Mouse (Mus musculus) G1E-ER4 (cell line): ENCODE measurements around the gene Cass4. TPM values are rescaled to one million over a fixed set of nuclear protein-coding genes. Genes with fewer than 3 reads are reported as not detected.

Source experiments
- GATA1 ChIP-seq: IDR thresholded peaks from one replicate; pipeline ENCODE4 v1.8.0; 2012; ENCODE audit warnings: low read length, inconsistent platforms
- polyA plus RNA-seq: library from polyadenylated mRNA; stranded (reverse); fragments of >175 nt; gene quantifications from 2 replicates; pipeline ENCODE4 v1.2.3, GENCODE M21; 2012

Gene Cass4
- polyA plus RNA-seq, 1 experiment, result not detected

DNA sequence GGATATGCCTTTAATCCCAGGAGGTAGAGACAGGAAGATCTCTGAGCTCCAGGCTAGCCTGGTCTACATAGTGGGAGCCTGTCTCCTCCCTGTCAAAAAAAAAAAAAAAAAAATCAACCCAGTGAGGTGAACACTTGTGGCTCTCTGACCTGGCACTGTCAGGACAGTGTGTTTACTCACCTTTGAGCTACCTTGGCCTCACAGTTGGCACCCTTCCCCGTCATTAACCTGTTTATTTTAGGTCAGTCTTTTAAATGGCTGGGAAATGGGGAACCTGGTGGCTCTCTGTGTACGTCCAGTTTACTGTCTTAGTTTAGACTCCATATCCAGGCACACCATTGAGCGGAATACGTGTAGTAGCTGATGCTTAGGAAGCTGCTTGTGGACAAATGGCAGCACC, 58.4 kb downstream of the Cass4 start:
- no peak for TF ChIP-seq GATA1

DNA sequence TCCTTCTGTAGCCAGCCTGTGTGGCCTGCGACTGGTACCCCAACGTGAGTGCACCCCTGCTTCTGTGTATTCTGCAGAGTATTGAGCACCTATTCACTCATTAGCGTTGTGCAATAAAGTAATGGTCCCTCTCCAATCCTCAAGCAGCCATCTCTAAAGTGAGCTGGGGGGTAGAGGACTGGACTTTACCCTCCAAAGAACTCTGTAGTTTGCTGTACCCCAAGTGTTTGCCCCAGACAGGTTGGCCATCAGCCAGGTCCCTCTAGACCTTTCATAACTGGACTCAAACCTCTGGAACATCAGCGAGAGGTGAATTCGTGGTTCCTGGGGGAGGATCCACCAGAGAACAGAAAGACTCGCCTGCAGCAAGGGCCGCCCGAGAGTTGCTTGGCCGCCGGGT, 58.9 kb downstream of the Cass4 start:
- no peak for TF ChIP-seq GATA1

DNA sequence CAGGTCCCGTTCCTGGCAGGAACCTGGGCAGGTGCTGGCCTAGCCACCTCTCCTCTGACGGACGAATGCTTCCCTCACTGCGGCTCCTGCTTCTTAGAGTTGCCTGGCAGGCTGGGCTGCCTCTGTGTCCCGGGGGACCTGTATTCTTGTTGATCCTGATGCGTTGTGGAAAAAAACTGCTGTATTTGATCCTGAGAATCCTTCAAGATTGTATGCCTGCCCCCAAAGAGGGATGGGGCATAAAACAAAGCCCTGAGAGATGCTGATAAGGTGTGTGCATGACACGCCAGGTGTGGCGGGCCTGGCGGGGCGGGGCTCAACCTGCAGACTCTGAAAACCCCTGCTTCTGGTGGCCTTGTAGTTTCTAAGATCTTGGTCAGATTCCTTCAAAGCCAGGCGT, 64.9 kb downstream of the Cass4 start, which contains the start of gene Gcnt7:
TSS of gene Gcnt7 (minus strand) at position 101 of the 400 bp plus-strand sequence.
- TF ChIP-seq GATA1, result no peak

DNA sequence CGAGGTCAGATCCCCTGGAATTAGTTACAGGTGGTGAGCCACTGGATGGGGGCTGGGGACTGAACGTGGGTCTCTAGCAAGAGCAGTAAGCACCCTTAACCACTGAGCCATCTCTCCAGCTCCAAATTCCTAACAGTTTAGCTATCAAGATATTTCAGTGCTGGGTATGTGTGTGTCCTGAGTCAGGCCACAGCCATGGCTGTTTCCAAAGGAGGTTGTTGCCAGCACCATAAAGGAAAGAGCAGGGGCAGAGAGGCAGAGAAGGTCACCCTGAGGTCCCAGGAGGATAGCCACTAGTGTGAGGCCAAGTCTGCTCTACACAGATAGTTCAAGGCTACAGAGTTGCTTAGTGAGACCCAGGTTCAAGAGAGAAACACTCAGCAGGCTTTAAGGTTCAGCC, 67.1 kb downstream of the Cass4 start:
- TF ChIP-seq GATA1, result no peak

DNA sequence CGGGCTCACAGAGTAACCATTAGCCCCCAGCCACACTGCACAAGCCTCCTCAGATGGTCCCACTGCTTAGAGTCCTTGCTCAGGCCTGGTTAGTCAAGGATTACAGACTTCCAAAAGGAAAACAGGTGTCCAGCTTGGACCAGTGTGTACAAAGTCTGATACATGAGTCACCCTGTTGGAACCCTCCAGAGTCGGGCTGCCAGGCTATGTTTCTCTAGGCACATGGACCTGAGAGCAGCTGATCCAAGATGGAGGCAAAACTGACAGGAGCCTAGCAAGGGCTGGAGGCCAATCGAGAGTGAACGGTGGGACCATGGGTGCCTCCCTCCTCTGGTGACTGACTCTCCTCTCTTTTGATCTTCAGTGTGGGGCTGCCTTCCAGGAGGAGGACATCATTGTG, 69.2 kb downstream of the Cass4 start:
- no peak for TF ChIP-seq GATA1

DNA sequence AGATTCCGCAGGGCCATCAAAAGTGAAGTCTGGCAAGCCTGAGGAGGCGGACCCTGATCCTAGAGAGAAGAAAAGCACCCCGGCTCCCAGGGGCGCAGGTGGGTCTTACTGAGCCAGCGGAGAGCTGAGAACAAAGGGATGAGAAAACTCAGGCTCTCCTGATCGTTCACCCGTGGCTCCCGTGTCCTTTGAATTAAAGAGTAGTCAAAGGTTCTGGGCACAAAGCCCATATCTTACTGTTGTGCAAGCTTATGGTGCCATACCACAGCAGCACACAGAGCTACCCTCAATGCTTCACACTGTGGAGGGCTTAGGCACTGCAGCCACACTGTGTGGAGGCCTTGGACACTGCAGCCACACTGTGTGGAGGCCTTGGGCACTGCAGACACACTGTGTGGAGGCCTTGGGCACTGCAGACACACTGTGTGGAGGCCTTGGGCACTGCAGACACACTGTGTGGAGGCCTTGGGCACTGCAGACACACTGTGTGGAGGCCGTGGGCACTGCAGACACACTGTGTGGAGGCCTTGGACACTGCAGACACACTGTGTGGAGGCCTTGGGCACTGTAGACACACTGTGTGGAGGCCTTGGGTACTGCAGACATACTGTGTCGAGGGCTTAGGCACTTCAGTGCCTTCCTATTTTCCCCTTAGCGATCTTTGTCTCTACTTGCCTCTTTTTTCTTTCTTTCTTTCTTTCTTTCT, 73.0 kb downstream of the Cass4 start:
- no peak for TF ChIP-seq GATA1

DNA sequence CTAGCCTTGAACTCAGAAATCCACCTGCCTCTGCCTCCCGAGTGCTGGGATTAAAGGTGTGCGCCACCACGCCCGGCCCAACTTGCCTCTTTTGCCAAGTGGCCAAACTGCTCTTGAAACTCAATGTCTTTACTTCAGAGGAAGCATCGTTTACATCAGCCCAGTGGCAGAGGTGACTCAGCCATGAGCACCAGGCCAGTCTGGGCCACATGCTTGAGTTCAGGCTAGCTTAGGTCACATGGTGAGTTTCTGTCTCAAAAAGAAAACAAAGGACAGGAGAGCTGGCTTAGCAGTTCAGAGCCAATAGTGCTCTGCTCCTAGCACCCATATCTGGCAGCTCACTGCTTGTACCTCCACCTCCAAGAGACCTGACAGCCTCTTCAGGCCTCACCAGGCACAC, 73.6 kb downstream of the Cass4 start:
- TF ChIP-seq GATA1, result no peak

DNA sequence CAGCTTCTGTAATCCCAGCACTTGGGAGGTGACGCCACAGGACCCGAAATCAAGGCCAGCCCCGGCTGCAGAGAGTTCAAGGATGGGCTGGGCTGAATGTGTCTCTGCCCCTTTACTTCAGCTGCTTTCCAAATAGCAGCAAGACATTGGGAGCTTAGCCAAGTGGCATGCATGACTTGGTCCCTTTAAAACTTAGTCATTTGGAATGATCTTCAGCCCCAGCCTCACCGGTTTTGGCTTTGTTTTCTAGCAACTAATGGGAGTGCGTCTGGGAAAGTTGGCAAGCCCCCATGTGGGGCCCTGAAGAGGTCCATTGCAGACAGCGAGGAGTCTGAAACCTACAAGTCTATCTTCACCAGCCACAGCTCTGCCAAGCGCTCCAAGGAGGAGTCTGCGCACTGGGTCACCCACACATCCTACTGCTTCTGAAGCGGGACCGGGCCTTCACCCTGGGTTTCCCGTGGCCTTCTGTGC, 74.8 kb downstream of the Cass4 start:
- no peak for TF ChIP-seq GATA1

DNA sequence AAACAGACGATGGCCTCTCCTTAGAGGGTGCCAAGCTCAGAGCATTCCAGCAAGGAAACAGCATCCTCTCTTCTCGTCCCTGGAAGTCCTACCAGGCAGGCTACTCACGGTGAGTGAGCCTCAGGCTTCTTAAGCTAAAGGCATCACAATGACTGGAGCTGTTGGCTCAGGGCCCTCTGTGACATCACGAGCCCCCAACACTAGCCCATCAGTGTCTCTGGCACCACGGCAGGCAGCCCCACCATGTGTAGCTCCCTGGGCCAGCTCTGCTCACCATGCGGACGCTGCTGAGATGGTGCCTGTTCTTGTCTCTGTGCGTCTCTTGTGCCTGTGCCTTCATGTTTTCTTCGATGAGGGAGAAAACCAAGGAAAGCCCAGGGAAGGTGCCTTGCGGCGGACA, 78.7 kb downstream of the Cass4 start, which contains the start of gene Fam209:
TSS of gene Fam209 (plus strand) at position 203 of the 400 bp plus-strand sequence.
- no peak for TF ChIP-seq GATA1

DNA sequence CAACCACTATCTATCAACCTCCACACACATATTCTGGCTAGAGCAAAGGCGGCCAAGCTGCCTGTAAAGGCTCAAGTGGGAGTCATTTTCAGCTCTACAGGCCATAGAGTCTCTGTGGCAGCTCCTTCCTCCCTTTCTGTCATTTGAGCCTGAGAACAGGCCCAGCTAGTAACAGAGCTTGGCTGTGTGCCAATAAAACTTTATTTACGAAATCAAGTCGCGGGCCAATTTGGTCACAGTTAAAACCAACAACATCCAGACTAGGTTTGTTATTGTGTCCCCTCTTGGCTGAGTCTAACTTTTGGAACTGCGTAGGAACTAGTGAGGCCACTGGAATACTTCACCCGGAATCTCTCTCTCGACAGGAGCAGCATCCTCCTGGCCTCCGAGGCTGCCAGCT, 80.0 kb downstream of the Cass4 start:
- no peak for TF ChIP-seq GATA1

DNA sequence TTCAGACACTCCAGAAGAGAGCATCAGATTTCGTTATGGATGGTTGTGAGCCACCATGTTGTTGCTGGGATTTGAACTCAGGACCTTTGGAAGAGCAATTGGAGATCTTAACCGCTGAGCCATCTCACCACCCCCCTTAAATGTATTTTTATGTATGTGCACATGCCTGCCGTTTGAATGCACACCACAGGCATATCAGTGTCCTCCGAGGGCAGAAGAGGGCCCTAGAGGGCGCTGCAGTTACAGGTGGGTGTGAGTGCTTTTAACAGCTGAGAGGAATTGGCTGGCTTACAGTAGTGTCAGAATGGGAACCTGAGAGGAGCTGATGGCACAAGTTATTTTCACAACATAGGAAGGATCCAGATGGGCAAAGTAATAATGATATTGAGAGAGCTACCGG, 81.4 kb downstream of the Cass4 start:
- TF ChIP-seq GATA1, result no peak

DNA sequence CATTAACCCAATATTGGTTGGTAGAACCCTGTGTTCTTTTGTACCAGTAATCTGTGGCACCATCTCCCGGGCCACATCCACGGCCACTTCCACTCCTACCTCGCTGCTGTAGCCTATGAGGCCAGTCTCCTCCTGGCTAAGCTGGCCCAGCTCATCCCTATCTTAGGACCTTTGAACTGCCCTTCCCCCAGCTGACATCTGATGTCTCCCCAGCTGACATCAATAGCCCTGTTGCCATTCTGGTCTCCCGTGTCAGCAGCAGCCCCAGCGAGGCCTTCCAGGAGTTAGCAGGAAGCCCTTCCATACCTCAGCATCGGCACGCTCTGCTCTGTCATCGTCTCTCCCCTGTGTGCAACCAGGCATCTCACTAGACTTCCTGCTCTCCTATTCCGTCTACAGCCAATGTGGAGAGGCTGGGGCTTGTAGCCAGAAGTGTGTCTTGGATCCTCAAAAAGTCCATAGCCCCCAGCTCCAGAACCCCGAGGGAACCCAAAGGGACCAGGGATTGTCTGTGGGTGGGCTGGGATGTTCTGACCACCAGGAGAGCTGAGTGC, 83.2 kb downstream of the Cass4 start:
- no peak for TF ChIP-seq GATA1

DNA sequence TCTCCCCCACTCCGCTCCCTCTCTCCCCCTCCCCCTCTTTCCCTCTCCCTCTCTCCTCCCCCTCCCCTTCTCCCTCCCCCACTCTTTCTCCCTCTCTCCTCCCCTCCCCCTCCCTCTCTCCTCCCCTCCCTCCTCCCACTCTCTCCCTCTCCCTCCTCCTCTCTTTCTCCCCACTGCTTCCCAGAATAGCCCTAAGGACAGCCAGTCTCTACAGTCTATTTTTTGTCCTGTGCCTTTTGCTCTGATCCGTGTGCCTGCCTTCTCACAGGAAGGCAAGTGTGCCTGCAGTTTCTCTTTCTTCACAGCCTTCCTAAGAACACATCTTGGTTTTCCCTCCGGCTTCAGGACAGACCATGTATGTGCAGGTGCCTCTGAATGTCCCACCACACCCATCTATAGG, 83.8 kb downstream of the Cass4 start:
- TF ChIP-seq GATA1, result no peak

DNA sequence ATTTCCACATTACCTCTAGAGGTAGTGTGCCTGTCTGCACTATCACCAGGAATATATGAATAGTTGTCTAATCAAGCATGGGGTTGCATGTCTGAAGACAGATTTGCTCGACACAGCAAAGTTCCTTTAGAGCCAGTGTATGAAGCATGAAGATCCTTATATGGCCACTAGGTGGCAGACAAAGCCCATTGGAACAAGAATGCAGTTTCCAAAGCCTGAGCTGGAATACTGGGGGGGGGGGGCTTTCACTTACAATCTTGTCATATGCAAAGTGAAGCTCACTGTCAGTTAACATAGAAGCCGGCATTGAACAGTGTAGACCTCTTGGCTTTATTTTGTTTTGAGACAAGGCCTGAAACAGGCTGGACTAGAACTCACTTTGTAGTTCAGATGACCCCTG, 84.3 kb downstream of the Cass4 start:
- TF ChIP-seq GATA1, result no peak

DNA sequence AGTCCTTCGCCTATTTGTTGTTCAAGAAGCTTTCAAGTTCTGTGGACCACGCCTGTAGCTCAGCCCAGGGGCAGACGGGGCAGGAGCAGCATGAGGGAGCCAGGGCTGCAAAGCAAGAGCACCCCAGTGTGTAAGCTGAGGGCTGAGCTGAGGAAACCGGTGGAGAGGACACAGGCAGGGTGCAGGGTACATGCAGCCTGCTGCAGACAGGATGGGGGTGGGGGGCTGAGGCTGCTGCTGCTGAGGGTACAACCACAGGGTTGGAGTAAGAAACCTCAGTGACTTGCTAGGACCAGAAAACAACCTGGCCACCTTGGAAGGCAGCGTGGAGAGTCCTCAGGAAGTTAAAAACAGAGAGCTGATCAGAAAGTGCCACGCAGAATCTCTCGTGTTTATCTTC, 86.7 kb downstream of the Cass4 start:
- no peak for TF ChIP-seq GATA1

DNA sequence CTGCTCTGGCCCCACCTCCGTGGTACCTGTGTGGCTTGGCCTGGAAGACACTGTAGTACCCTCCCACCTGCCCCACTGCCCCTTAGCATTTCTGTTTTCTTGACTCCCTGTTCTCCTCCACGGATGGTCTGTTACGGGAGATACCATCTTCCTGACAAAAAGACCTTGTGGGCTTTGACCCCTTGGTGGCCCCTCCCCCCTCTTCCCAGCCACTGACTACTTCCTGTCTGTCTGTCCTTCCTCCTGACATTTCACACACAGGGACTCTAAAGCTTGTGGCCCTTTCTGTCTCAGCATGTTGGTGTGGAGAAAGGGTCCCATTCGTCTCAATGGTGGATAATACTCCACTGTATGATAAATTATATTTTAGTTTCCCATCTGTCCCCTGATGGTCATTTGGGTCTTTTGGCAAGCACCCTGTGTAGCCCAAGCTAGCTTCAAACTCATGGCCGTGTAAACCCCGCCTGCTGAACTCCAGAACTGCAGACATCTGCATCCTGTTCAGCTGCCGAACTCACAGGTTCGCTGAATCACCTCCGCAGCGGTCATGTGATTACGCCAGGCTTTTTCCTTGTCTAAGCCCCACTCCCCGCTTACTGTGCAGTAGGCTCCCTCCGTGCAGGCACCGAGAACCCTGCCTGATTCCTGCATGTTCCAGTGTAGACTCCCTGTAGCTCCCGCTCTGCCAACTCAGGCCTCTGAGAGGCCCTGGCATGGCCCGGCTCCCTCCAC, 88.2 kb downstream of the Cass4 start:
- TF ChIP-seq GATA1, result no peak

Other genes with a start within 250 kb of the Cass4 start
- gene Mc3r, start 145.3 kb upstream of the Cass4 start, polyA plus RNA-seq, result not detected in 2 replicates
- gene Fam210b, start 48.2 kb upstream of the Cass4 start, polyA plus RNA-seq, result 16.0 and 21.8 TPM in 2 replicates
- gene Aurka, start 23.3 kb upstream of the Cass4 start, polyA plus RNA-seq, result 11.8 and 30.1 TPM in 2 replicates
- 9.6 and 23.4 TPM in 2 replicates for gene Cstf1, start 23.1 kb upstream of the Cass4 start, polyA plus RNA-seq
- 16.3 and 55.3 TPM in 2 replicates for gene Rtf2, start 46.8 kb downstream of the Cass4 start, polyA plus RNA-seq
- gene Gcnt7, start 64.8 kb downstream of the Cass4 start, polyA plus RNA-seq, result not detected in 2 replicates
- not detected in 2 replicates for gene Fam209, start 78.7 kb downstream of the Cass4 start, polyA plus RNA-seq
- gene Tfap2c, start 155.8 kb downstream of the Cass4 start, polyA plus RNA-seq, result not detected in 2 replicates